Mouse (Mus musculus): ENCODE results near the gene Itpk1.
A peak's percentile ranks its signal among the peaks of the same experiment; 100 is the strongest.

The Itpk1 gene

DNA sequence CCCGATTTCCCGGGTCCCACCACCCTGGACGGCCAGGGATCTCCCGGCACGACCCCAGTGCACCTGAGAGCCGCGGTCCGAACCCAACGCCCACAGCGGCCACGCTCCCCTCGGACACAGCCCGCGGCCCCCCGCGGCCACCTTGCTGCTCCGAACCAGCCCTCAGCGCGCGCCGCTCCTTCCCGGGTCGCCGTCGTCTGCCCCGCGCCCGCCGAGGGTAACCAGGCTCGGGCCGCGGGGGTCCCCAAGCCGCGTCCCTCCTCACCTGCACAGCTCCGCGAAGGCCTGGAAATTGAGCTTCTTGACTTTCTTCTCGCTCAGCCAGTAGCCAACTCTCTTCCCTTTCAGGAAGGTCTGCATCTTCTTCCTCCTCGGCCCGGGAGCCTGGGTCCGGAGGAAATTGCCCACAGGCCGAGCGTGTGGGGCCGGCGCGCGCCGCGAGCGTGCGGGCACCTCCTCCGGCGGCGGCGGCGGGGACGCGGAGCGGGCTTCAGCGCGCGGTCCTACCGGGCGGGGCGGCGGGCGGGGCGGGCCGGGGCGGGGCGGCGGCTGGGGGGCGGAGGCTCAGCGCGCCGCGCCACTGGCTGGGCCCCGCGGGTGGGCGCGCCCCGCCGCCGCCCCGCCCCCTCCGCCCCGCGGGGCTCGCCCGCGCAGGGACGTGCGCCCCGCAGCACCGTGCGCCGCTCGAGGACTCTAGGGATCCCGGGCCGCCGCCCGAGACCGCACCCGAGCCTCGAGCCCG, at the start of gene Itpk1:
Itpk1 (minus strand) TSS at position 474 of the 742 bp plus-strand sequence.
- peak; percentile 37 to 42 for DNase-seq (ENCODE audit: low spot score in 2 of 2)

DNA sequence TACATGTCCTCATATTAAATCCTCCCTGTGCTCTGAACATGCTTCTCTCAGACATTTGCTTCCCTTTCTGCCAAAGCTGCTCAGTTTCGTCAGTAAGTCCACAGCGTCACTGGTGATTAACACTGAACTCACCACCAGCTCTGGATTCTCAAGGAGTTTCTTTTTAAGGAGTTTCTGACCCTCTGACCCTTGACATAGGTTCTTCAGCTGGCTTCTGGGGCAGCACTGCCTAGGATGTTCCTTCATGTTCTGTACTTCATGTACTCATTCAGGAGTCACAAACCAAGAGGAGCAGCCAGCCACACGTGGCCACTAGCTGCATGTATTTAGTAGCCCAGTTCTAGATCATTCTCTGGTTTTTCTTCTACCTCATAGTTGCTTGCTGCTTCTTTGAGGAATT, 43.5 kb upstream of the Itpk1 start:
- DNase-seq (ENCODE audit: low spot score in 2 of 2) = no peak

- DNase-seq (ENCODE audit: low spot score in 2 of 2) = no peak
Measured at GRCm38 (mm10) chr12:102744839-102745238, 40.1 kb upstream of the Itpk1 start.

DNA sequence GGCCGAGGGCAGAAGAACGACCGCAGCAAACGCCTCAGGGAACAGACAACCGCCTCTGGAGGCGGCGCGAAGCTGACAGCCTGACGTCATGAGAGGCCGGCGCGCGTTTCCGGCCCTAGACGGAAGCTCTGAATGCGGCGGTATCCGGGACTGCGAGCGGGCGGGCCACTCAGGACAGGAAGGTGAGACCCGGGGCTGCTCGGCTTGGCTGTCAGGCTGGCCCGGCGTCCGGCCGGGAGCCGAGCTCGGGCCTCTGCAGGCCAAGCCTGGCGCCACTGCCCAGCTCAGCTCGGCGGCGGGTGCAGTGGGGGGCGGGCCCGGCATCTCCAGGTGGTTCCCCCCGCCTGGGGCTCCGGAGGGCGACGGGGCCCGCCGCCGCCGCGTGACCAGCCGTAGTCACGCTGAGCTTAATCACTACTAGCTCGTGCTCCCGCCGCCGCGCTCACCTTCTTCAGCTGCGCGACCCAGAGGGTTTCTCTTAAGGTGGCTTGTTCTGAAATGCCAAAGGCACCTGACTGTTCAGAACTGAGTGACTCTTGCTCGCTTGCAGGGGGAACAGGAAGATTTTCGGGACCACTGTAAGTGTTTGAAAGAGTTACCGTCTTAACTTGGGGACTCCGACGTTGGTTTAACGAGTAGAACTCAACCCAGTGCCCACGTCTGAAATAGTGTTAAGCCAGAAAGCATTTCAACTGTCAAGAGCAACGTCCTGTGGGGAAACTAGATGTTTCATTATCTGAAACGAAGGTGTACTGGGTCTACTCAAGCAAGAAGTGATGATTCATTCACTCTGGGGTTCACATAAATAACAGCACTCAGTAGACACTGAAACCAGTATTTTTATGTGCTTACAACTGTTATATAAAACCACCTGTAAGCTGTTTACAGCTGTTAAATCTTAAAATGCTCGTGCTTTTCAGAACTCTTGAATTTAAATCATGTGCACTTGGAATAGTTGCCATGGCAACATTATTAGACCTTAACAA, 39.2 kb upstream of the Itpk1 start, which contains the start of the genes Moap1 and Tmem251:
Moap1 (minus strand) TSS at position 73 of the 986 bp plus-strand sequence.
Tmem251 (plus strand) TSS at position 174 of the 986 bp plus-strand sequence.
- peak; percentile 79 to 86 for DNase-seq (ENCODE audit: low spot score in 2 of 2)

- DNase-seq (ENCODE audit: low spot score in 2 of 2) = no peak
Measured at GRCm38 (mm10) chr12:102743036-102743588, 38.4 kb upstream of the Itpk1 start.

DNA sequence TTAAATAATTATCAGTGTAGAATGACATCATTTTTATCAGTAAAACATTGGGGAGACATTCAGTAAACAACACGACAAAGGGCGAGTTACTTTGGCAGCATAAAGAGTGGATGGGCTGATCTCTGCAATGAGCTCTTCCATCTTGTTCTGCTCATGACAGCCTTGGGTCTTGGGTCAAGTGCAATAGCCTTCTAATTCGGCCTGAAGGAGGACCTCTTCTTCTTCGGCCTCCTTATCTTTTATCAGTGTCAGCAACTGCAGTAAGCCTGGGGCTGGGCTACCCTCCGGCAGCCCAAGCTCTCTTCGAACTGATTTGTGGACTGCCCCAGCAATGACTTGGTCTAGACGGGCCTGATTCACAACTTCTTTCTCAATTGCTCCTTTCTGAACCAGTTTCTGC, 37.3 kb upstream of the Itpk1 start:
- DNase-seq (ENCODE audit: low spot score in 2 of 2) = no peak

DNA sequence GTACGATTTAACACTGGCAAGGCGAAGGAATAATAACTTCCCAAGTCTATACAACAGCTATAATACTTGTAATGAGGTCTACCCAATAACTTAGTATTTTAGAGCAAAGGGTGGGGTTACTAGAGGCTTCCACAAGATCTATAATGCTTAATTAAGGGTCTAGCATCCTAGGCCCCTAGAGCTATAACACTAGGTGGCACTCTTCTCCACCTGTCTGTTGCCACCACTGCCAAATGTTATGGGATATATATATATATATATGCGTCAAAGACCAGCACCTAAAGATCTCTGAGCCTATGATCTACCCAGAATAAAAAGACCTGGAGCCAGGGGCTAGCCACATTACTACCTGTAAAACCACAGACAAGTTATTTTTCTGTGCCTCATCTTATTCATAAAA, 35.6 kb upstream of the Itpk1 start:
- DNase-seq (ENCODE audit: low spot score in 2 of 2) = no peak

DNA sequence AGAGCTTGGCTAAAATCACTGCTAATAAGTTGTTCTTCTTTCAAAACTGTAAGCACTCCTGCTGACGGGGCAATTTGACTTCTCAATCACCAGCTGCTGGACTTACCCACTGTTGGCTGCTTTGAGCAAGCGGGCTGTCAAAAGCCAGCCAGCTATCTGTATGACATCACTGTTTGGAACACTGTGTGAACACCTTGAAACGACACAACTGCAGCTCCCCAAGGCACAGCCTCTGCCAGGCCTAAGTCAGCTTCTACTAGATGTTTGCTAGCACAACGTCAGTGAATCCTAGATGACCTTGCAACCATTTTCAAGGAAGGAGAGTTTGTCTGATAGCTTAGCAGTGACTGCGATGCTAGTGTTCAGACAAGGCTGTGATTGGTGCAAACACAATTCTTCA, 34.4 kb upstream of the Itpk1 start:
- DNase-seq (ENCODE audit: low spot score in 2 of 2) = no peak

- no peak for DNase-seq (ENCODE audit: low spot score in 2 of 2)
Measured at GRCm38 (mm10) chr12:102733381-102733780, 28.7 kb upstream of the Itpk1 start.

DNA sequence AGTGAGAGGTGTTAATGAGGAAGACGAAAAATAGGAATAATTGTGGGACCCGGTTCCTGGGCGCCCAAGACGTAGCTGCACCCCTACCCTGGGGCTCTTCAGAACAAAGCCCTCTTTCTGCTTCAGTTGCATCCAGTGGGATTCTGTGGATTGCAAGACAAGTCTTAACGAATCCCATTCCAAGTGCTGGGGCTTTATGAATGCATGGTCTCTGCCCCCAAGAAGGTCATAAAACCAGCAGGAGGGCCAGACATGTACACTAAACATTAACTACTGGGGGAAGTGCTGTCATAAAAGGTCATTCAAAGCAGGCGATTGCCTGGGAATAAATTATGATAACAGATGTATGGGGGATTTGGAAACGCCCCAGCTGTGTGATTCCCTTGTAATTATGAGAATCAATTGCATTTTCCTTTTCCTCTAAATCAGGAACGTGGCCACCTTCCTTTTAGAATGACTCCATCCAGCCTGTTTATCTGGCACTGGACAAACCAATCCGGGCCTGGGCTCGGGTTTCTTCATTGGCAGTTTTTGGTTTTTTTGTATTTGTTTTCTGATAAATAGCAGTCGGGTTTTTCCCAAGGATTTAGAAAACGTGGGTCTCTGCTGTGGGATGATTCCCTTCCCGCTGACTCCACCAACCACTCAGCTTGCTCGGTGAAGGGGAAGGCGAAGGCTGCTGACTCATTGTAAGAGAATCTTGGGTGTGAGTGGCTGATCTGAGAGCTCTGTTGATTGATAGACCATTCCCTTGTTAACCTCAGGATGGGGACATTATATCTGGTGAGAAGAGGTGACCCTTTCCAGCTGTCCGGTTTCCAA, 26.3 kb upstream of the Itpk1 start:
- DNase-seq (ENCODE audit: low spot score in 2 of 2) = no peak

DNA sequence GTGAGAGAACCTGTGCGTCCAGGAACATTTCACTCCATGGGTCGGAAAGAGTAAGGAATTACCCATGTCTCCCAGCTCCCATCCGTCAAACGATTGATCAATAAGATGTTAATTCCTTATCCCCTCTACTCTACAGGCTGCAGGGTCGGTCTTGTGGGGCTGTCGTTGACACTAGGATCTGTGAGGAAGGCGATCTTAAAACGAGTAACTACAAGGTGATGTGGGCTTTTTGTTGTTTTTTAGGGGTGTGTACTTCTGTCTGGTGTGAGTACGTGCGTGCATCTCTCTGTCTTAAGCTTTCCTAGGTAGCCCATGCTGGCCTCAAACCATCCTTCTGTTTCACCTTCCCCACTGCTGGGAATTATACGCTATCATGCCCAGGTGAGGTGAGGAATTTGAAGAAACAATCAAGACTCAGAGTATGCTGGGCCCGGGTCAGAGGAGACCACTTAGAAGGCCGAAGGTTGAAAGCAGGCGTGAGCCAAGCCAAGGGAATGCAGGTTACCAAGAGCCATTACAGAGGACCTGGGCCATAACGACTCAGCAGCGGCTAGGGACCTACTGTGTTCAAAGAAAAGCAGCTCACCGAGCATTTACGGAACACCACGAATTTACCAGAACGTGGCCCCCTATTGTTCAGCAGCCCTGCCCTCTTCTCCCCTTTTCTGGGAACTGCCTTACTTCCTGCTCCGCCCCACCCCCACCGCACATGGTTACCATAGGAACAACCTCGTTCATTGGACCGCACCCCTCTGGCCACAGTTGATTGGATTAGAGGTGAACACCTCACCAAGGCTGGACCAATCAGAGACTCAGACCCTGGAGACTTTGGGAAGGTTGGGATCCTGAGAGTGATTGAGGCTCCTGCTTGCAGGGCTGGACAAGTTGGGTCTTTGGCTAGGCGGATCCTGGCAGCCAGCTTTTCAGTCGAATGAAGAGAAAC, 25.4 kb upstream of the Itpk1 start:
- DNase-seq (ENCODE audit: low spot score in 2 of 2) = no peak

- DNase-seq (ENCODE audit: low spot score in 2 of 2) = no peak
Measured at GRCm38 (mm10) chr12:102725761-102726175, 21.0 kb upstream of the Itpk1 start.

- no peak for DNase-seq (ENCODE audit: low spot score in 2 of 2)
Measured at GRCm38 (mm10) chr12:102725146-102725545, 20.4 kb upstream of the Itpk1 start.

GRCm38 (mm10) chr12:102723861-102724260, 19.1 kb upstream of the Itpk1 start:
- no peak for DNase-seq (ENCODE audit: low spot score in 2 of 2)

DNA sequence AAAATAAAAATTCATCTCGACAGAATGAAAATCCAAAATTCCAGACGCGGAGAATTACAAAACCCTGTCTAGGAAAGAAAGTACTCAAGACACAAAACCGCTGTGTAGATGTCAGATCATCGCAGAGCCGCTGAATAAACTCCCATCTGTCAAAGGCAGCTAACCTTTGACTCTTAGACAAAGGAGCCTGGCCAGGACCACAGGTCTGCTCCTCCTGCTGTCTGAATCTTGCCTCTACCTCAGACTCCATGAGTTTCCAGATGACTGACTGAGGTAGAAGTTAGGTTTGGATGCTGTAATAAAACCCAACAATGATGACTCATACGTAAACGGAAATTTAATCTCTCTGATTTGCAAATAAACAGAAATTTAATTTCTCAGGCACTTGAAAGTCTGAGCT, 18.2 kb upstream of the Itpk1 start:
- DNase-seq (ENCODE audit: low spot score in 2 of 2) = no peak

- no peak for DNase-seq (ENCODE audit: low spot score in 2 of 2)
Measured at GRCm38 (mm10) chr12:102722451-102722850, 17.7 kb upstream of the Itpk1 start.

GRCm38 (mm10) chr12:102719552-102720315, 15.0 kb upstream of the Itpk1 start:
- no peak for DNase-seq (ENCODE audit: low spot score in 2 of 2)

DNA sequence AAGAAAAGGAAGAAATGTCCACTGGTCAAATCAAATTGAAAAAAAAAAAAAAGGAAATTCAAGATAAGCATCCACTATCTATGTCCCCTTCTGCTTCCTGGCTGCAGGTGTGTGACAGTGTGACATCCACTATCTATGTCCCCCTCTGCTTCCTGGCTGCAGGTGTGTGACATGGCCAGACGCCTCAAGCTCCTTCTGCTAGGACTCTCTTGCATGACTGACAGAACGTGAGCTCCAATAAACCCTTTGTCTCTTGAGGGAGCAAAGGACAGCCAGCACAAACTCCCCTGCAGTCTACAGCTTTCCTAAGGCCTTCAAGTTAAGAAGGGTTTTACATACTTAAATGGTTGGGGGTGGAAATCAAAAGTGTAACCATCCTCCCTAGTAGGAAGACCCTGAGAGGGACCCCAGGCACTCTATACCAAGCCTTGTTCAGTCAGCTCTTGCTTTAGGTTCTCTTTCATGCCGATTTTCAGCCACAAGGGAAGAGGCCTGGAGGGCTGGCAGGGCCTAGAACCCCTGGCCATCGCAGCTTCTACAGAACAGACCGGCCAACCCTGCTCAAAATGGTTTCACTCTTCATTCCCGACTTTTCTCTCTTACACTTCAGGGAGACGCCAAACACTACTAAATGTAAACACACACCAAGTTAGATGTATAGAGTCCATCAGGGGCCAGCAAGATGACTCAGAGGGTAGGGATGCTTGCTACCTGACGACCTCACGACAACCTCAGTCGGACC, 10.1 kb upstream of the Itpk1 start:
- DNase-seq (ENCODE audit: low spot score in 2 of 2) = no peak

DNA sequence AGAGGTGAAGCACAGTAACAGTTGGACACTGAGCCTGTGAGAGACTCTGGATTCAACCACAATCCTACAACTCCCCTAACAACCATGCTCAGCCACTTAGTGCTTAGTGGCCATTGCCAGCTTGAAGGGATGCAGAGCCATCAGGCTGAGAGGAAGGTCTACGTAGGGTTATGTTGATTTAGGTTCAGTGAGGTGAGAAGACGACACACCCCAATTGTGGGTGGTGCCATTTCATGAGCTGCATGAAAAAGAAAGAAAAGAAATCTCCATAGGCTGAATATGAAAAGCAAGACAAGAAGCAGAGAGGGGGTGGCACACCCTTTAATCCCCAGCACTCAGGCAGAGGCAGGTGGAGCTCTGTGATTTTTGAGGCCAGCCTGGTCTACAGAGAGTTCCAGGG, 9.4 kb upstream of the Itpk1 start:
- no peak for DNase-seq (ENCODE audit: low spot score in 2 of 2)

Data from urinary bladder, adult 18-20 months (tissue).